In the genomic region with DNA sequence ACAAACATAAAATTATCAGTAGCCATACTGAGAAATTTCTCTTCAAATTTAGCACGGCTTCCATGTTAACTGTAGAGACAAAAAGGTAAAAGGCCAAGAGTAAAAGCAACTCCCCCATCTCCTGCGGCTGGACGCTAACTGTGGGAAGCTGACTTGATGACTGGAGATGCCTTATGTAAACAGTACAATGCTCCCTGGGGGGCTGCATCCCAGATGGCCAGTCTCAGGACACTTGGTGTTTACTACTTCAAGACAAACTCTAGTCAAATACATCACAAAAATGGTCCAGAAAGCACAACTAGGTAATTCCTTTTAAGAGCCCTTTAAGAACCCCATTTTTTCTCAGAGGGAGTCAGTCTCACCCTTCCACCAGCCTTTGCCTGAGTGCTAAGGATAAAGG, we compare ENCODE assay signal across 17 mouse cellular contexts.
"Had no signal": no experiment of that assay in that cellular context is flagged by ENCODE, and none has a peak within 500 bp of the region (broad histone marks: within the 10 kb centered on the region; RNA-seq: fewer than 3 reads in every experiment).

No protein-coding gene starts in this region.

- H3K4me3 ChIP-seq: midbrain, embryonic 10.5 days; midbrain, embryonic 12.5 days; myocyte; neural tube, embryonic 13.5 days; neural tube, embryonic 15.5 days had no signal

- H3K9me3 ChIP-seq: midbrain, embryonic 10.5 days; midbrain, embryonic 12.5 days; neural tube, embryonic 13.5 days; neural tube, embryonic 15.5 days had no signal

- H3K4me2 ChIP-seq: midbrain, embryonic 12.5 days; neural tube, embryonic 13.5 days; neural tube, embryonic 15.5 days had no signal

- DNase-seq: lung, adult 18-20 months; midbrain, embryonic 14.5 days; retina, postnatal 1 day; right cerebral cortex, adult 18-20 months; right cerebral cortex, postnatal 25 days; right cerebral cortex, postnatal 4 days; spleen, adult 18-20 months; thymus, adult 18-20 months; thymus, postnatal 14 days; thymus, postnatal 36 days had no signal

- H3K27ac ChIP-seq: liver, embryonic 14.5 days; midbrain, embryonic 10.5 days; midbrain, embryonic 12.5 days; neural tube, embryonic 13.5 days; neural tube, embryonic 15.5 days had no signal

- H3K27me3 ChIP-seq: midbrain, embryonic 12.5 days; neural tube, embryonic 13.5 days; neural tube, embryonic 15.5 days had no signal

- ATAC-seq: midbrain, embryonic 16.5 days had no signal

- H3K9ac ChIP-seq: liver, embryonic 14.5 days; midbrain, embryonic 12.5 days; neural tube, embryonic 13.5 days; neural tube, embryonic 15.5 days had no signal

- H3K36me3 ChIP-seq: midbrain, embryonic 10.5 days; midbrain, embryonic 12.5 days had no signal

- H3K4me1 ChIP-seq: midbrain, embryonic 10.5 days; midbrain, embryonic 12.5 days; neural tube, embryonic 13.5 days; neural tube, embryonic 15.5 days had no signal
